Mouse (Mus musculus) heart, embryonic 11.5 days (tissue): Measurements from ENCODE around the gene Ms4a4d. TPM values are rescaled to one million over a fixed set of nuclear protein-coding genes. Genes with fewer than 3 reads are reported as not detected.
"Not testable (repeated sequence)": the region's sequence is repeated elsewhere in the genome, so short reads cannot be mapped to it uniquely, and the experiment has no call there.

ENCODE experiments used
- ATAC-seq: fragments of 200-750 bp; cut with Nextera tagmentation; replicated peaks from 2 replicates; pipeline ENCODE4 v1.8.0; 2017; ENCODE audit warnings: moderate library complexity; ENCODE audit not compliant: insufficient number of reproducible peaks, low FRiP score, low TSS enrichment
- H3K27ac ChIP-seq: fragments of 300-500 bp; sonication (generic); 2 replicates; pipeline ENCODE4 v1.5.1; 2014; ENCODE audit warnings: mild to moderate bottlenecking, low read depth, low read length
- H3K27me3 ChIP-seq: fragments of 300-500 bp; sonication (generic); 2 replicates; pipeline ENCODE4 v1.6.1; 2014; ENCODE audit warnings: mild to moderate bottlenecking, low read length, mixed read lengths; ENCODE audit not compliant: control insufficient read depth, insufficient read depth
- H3K36me3 ChIP-seq: fragments of 300-500 bp; sonication (generic); 2 replicates; pipeline ENCODE4 v1.6.1; 2014; ENCODE audit warnings: mild to moderate bottlenecking, low read length, moderate library complexity, mixed read lengths; ENCODE audit not compliant: control insufficient read depth, insufficient read depth
- H3K4me1 ChIP-seq: fragments of 300-500 bp; sonication (generic); 2 replicates; pipeline ENCODE4 v1.6.1; 2014; ENCODE audit warnings: low read length; ENCODE audit not compliant: control insufficient read depth, insufficient read depth
- H3K4me2 ChIP-seq: fragments of 300-500 bp; sonication (generic); 2 replicates; pipeline ENCODE4 v1.6.1; 2014; ENCODE audit warnings: mild to moderate bottlenecking, moderate library complexity
- H3K4me3 ChIP-seq: fragments of 300-500 bp; sonication (generic); 2 replicates; pipeline ENCODE4 v1.5.1; 2014; ENCODE audit warnings: low read depth, low read length
- H3K9ac ChIP-seq: fragments of 300-500 bp; sonication (generic); 2 replicates; pipeline ENCODE4 v1.6.1; 2014; ENCODE audit warnings: mild to moderate bottlenecking, low read depth, low read length, moderate library complexity
- H3K9me3 ChIP-seq: fragments of 300-500 bp; sonication (generic); replicated peaks from 2 replicates; pipeline ENCODE4 v1.6.1; 2016; ENCODE audit warnings: low read length; ENCODE audit not compliant: control insufficient read depth
- WGBS: fragments of 180-500 bp; shearing (Covaris S2); extraction: QIAGEN DNeasy Blood & Tissue Kit; methylation state at CpG from one replicate; pipeline ENCODE4 v1.1.7; 2014; ENCODE audit not compliant: insufficient replicate concordance; 5-methylcytosine and 5-hydroxymethylcytosine counted together
- polyA plus RNA-seq: library from polyadenylated mRNA; unstranded; fragments of >200 nt; fragmentation: Nextera tagmentation; extraction: Ambion mirVana; gene quantifications from 2 replicates; pipeline ENCODE4 v1.2.1, GENCODE M21; 2014

The Ms4a4d gene
- 0.44 and 0.56 TPM in 2 replicates for polyA plus RNA-seq

DNA sequence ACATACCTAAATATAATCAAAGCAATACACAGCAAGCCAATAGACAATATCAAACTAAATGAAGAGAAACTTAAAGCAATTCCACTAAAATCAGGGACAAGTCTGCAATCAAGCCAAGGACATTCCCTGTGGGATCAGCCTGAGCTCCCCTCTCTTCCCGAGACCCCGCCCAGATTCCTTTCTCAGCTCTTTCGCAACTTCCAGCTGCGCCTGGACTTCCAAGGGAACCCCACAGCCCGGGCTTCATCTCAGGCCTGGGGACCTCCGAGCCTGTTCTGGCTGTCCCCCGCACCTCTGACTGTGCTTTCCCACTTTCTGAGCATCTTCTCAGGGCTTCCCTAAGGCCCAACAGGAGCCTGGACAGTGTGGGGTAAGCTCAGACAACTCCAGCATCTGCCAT is at the start of gene Ms4a4d:
TSS of gene Ms4a4d (plus strand) at position 209 of the 400 bp plus-strand sequence.
- Histone ChIP-seq H3K4me2 (no peak within 1 kb of the TSS), H3K9me3 (no peaks in the 10 kb centered on the region), H3K4me3 (no peak within 1 kb of the TSS), H3K9ac (no peak within 1 kb of the TSS), H3K27ac (no peak within 1 kb of the TSS), H3K27me3 (no peaks in the 10 kb centered on the region), H3K36me3 (no peaks in the 10 kb centered on the region), H3K4me1 (no peaks in the 10 kb centered on the region)
- ATAC-seq, result no peak
- WGBS, result 10% methylated on average over 7 of the region's 7 CpGs

DNA sequence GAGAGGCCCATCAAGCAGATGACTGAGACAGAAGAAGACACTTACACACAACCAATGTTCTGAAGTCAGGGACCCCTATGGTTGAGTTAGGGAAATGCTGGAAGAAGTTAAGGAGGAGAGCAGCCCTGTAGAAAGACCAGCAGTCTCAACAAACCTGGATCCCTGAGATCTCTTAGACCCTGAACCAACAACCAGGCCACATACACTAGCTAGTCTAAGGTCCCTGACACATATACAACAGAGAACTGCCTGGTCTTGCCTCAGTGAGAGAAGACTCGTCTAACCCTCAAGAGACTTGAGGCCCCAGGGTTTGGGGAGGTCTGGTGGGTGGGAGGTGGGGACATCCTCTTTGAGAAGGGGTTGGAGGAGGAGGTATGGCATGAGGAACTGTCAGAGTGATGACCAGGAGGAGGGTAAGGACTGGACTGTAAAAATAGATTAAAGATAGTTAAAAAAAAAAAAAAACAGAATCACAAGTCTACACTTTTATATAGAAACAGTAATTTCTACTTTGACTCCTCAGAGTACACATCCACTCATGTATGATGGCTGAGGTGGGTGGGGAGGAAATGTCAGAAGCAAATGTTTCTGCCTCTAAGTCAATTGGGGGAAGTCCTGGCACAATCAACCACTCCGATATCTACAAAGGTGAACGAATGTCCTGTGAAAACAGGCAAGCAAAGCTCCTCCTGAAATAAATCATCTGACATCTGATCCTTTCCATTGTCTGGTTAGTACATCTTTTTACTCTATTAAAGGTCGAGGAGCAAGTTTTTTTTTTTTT is 45.0 kb upstream of the Ms4a4d start:
- Histone ChIP-seq H3K4me3 (no peak overlapping the region), H3K4me2 (no peak overlapping the region), H3K27ac (no peak overlapping the region), H3K9ac (no peak overlapping the region), H3K27me3 (no peaks in the 10 kb centered on the region), H3K36me3 (no peaks in the 10 kb centered on the region), H3K9me3 (no peaks in the 10 kb centered on the region), H3K4me1 (no peaks in the 10 kb centered on the region)
- ATAC-seq, result no peak
- WGBS, result 64% methylated on average over 4 of the region's 4 CpGs

DNA sequence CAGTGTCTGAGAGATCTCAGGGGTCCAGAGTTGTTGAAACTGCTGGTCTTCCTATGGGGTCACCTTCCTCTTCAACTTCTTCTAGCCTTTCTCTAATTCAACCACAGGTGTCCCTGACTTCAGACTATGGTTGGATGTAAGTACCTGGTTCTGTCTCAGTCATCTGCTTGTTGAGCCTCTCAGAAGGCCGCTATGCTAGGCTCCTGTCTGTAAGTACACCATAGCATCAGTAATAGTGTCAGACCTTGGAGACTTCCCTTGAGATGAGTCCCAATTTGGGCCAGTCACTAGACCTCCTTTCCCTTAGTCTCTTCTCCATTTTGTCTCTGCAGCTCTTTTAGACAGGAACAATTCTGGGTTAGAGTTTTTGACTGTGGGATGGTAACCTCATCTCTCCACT is 43.9 kb upstream of the Ms4a4d start:
- no peaks in the 10 kb centered on the region for H3K9me3 ChIP-seq
- H3K27me3 ChIP-seq, result no peaks in the 10 kb centered on the region
- H3K27ac ChIP-seq, result no peak overlapping the region
- H3K4me2 ChIP-seq, result no peak overlapping the region
- H3K4me1 ChIP-seq, result no peaks in the 10 kb centered on the region
- H3K9ac ChIP-seq, result no peak overlapping the region
- WGBS, result 62% methylated on average over 1 of the region's 1 CpGs
- no peak for ATAC-seq
- no peaks in the 10 kb centered on the region for H3K36me3 ChIP-seq
- H3K4me3 ChIP-seq, result no peak overlapping the region

DNA sequence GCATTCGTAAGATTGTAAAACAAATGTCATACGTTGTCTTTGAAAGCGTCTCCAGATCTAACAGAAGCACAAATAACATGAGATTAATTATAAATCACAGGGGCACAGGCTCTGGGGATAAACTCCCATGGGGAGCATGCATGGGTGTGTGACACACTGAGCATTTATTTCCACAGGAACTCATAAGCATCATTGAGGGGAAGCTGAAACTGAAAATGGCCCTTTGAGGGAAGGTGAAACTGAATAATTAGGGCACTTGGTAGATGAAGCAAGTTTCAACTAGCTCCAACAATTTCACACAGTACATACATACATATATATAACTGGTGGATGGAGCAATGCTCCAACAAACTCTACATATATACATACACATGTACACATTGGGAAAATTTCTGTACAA is 42.1 kb upstream of the Ms4a4d start:
- WGBS, result 81% methylated on average over 3 of the region's 3 CpGs
- Histone ChIP-seq H3K9ac (no peak overlapping the region), H3K4me3 (no peak overlapping the region), H3K27me3 (no peaks in the 10 kb centered on the region), H3K4me1 (no peaks in the 10 kb centered on the region), H3K4me2 (no peak overlapping the region), H3K9me3 (no peaks in the 10 kb centered on the region), H3K27ac (no peak overlapping the region), H3K36me3 (no peaks in the 10 kb centered on the region)
- no peak for ATAC-seq

DNA sequence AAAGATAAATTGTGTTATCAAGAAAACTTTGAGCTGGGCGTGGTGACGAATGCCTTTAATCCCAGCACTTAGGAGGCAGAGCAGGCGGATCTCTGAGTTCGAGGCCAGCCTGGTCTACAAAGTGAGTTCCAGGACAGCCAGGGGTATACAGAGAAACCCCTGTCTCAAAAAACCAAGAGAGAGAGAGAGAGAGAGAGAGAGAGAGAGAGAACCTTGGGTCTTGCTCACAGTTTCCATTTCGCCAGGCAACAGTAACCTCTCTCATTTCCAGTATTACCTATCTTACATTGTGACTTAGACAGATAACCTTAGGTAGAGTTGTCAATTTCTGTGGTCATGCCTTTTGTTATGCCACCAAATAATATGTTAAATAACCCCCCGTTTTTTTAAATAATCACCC is 40.2 kb upstream of the Ms4a4d start:
- Histone ChIP-seq H3K36me3 (no peaks in the 10 kb centered on the region), H3K4me2 (no peak overlapping the region), H3K27ac (no peak overlapping the region), H3K4me3 (no peak overlapping the region), H3K9ac (no peak overlapping the region), H3K9me3 (no peaks in the 10 kb centered on the region), H3K4me1 (no peaks in the 10 kb centered on the region), H3K27me3 (no peaks in the 10 kb centered on the region)
- 72% methylated on average over 6 of the region's 6 CpGs for WGBS
- no peak for ATAC-seq

DNA sequence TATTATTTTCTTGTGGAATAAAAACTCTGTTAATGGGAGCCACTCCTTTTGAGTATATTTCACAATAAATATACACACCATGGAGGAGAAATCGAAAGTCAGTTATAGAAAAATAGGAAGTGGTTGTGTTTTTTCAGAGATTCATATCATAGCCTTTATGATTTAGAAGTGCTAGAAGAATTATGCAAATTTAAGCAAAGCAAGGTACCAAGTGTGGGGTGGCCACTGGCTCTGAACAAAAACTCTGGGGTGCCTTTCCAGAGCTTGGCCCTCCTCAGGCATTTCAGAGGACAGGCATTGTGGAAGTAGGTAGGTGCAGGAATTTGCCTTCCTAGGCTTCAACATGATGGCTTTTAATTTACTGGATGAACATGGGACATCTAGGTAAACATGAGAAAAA is 39.3 kb upstream of the Ms4a4d start:
- ATAC-seq, H3K9ac ChIP-seq, H3K4me2 ChIP-seq, H3K27me3 ChIP-seq, H3K4me3 ChIP-seq, H3K27ac ChIP-seq, H3K36me3 ChIP-seq, H3K9me3 ChIP-seq, H3K4me1 ChIP-seq: not testable (repeated sequence)
- 76% methylated on average over 1 of the region's 1 CpGs for WGBS

DNA sequence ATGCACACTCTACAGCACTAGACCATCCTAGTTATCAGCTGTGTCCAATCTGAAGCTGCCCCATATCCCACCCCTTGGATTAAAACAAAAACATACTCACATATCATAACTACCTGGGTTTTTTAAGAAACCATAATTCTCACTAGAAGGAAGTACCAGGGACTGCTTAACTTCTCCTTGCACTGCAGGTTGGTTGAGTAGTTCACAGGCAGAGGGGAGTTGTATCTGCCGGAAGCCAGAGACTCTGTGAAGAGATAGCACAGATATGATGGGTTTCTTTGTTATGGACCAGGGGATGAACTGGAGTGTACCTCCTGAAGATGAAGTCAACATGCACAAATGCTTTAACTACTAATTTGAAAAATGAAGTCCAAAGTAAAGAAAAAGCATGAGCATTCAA is 35.8 kb upstream of the Ms4a4d start:
- H3K27me3 ChIP-seq, result no peaks in the 10 kb centered on the region
- H3K9ac ChIP-seq, result no peak overlapping the region
- no peak for ATAC-seq
- no peak overlapping the region for H3K4me2 ChIP-seq
- 76% methylated on average over 1 of the region's 1 CpGs for WGBS
- H3K9me3 ChIP-seq, result no peaks in the 10 kb centered on the region
- H3K36me3 ChIP-seq, result no peaks in the 10 kb centered on the region
- no peaks in the 10 kb centered on the region for H3K4me1 ChIP-seq
- no peak overlapping the region for H3K4me3 ChIP-seq
- no peak overlapping the region for H3K27ac ChIP-seq

DNA sequence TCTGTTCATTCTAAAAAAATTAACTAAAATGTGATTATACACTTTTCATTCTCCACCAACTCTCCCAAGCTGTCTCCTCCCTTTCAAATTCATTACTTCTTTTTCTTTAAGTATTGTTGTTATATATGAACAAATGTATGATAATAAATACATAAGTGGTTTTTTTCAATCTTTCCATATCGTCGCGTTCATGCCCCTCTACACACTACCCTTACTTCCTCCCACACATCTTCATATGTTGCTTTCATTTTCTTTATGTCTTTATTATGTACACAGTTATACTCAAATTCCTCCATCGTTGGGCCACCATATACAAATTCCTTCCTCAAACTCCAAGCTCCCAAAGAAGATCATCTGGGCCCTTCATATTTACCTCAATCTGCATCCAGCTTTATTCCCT is 35.3 kb upstream of the Ms4a4d start:
- no peak overlapping the region for H3K9ac ChIP-seq
- H3K4me2 ChIP-seq, result no peak overlapping the region
- H3K27me3 ChIP-seq, result no peaks in the 10 kb centered on the region
- no peaks in the 10 kb centered on the region for H3K4me1 ChIP-seq
- H3K27ac ChIP-seq, result no peak overlapping the region
- no peak for ATAC-seq
- H3K36me3 ChIP-seq, result no peaks in the 10 kb centered on the region
- no peaks in the 10 kb centered on the region for H3K9me3 ChIP-seq
- no peak overlapping the region for H3K4me3 ChIP-seq
- 81% methylated on average over 4 of the region's 4 CpGs for WGBS

DNA sequence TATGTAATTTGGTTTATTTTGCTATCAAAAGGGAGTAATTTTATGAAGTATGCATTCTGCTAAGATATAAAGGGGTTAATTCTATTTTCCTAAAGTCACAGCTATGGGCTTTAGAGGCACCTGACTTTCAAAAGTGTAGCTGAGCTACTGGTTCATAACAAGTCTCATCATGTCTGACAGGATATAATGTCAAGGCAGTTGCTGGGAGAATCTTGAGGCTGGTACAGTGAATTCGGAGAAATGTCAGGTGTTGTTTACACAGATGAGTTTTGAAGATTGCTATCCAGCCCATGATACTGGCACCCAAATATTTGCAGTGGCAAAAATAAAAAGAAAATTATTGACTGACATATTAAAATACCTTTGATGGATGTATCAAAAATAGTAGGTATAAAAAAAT is 31.7 kb upstream of the Ms4a4d start:
- Histone ChIP-seq H3K36me3 (no peaks in the 10 kb centered on the region), H3K4me2 (no peak overlapping the region), H3K9me3 (no peaks in the 10 kb centered on the region), H3K27me3 (no peaks in the 10 kb centered on the region), H3K4me3 (no peak overlapping the region), H3K4me1 (no peaks in the 10 kb centered on the region), H3K9ac (no peak overlapping the region), H3K27ac (no peak overlapping the region)
- no peak for ATAC-seq
- 76% methylated on average over 1 of the region's 1 CpGs for WGBS
